Mouse (Mus musculus) spleen, adult 18-20 months (tissue): ENCODE data around the gene Vil1.

Experiments
- DNase-seq, 2 experiments: peaks; one replicate each; pipeline ENCODE4 v3.0.0; 2022; ENCODE audit warnings: mixed read lengths in 2 of 2

Gene Vil1

GRCm38 (mm10) chr1:74408589-74409504, at the start of gene Vil1:
Vil1 (plus strand) TSS chr1:74409376.
- DNase-seq: no peak

GRCm38 (mm10) chr1:74359952-74360517, 49.1 kb upstream of the Vil1 start:
- no peak for DNase-seq

- peak in 1 of 2 experiments; percentile 51 for DNase-seq
Observed at GRCm38 (mm10) chr1:74361812-74362211, 47.4 kb upstream of the Vil1 start, which contains the start of gene Catip. Catip (plus strand) TSS chr1:74362108.

- DNase-seq: no peak
Observed at GRCm38 (mm10) chr1:74362325-74363229, 46.6 kb upstream of the Vil1 start.

- DNase-seq: no peak
Observed at GRCm38 (mm10) chr1:74363437-74363836, 45.7 kb upstream of the Vil1 start.

- no peak for DNase-seq
Observed at GRCm38 (mm10) chr1:74364270-74364669, 44.9 kb upstream of the Vil1 start.

GRCm38 (mm10) chr1:74367886-74368645, 41.1 kb upstream of the Vil1 start:
- DNase-seq: no peak

- no peak for DNase-seq
Observed at GRCm38 (mm10) chr1:74370040-74370439, 39.1 kb upstream of the Vil1 start.

- DNase-seq: no peak
Observed at GRCm38 (mm10) chr1:74373372-74373771, 35.8 kb upstream of the Vil1 start.

GRCm38 (mm10) chr1:74374980-74375379, 34.2 kb upstream of the Vil1 start, which contains the start of gene Slc11a1:
Slc11a1 (plus strand) TSS chr1:74375195.
- no peak for DNase-seq

GRCm38 (mm10) chr1:74375561-74375960, 33.6 kb upstream of the Vil1 start:
- no peak for DNase-seq

GRCm38 (mm10) chr1:74376396-74376795, 32.8 kb upstream of the Vil1 start:
- no peak for DNase-seq

GRCm38 (mm10) chr1:74379058-74379504, 30.1 kb upstream of the Vil1 start:
- DNase-seq: no peak

- no peak for DNase-seq
Observed at GRCm38 (mm10) chr1:74380484-74380883, 28.7 kb upstream of the Vil1 start.

GRCm38 (mm10) chr1:74381588-74382021, 27.6 kb upstream of the Vil1 start:
- DNase-seq: no peak

GRCm38 (mm10) chr1:74383385-74383784, 25.8 kb upstream of the Vil1 start:
- DNase-seq: no peak

- no peak for DNase-seq
Observed at GRCm38 (mm10) chr1:74384525-74384924, 24.7 kb upstream of the Vil1 start.

GRCm38 (mm10) chr1:74385064-74385463, 24.1 kb upstream of the Vil1 start:
- no peak for DNase-seq

GRCm38 (mm10) chr1:74385531-74385930, 23.6 kb upstream of the Vil1 start:
- no peak for DNase-seq

GRCm38 (mm10) chr1:74386363-74386713, 22.8 kb upstream of the Vil1 start:
- no peak for DNase-seq

- DNase-seq: peak; percentile 89 to 94
Observed at GRCm38 (mm10) chr1:74386714-74387385, 22.3 kb upstream of the Vil1 start.
